Mouse (Mus musculus): Measurements from ENCODE around the gene Kdm2b.

The Kdm2b gene

GRCm38 (mm10) chr5:122972116-122972515, 17.5 kb downstream of the Kdm2b start:
- no peak for DNase-seq

DNA sequence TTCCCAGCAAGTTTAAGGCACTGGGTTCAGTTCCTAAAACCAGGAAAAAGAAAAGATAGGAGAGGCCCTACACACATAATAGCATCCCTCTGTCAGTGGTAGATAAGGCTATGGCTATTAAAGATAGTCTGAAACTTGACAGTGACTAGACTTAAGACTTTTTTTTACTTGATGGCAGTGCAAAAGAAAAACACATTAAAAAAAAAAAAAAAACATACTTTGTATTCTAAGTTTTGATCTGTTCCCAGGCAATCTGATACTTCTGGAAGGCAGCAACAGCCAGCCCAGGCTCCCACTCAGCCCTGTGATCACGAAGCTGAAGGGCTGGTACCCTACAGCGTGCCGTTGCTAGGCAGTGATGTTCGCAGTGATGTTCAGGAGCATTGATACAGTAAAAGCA, 18.2 kb downstream of the Kdm2b start:
- no peak for DNase-seq

DNA sequence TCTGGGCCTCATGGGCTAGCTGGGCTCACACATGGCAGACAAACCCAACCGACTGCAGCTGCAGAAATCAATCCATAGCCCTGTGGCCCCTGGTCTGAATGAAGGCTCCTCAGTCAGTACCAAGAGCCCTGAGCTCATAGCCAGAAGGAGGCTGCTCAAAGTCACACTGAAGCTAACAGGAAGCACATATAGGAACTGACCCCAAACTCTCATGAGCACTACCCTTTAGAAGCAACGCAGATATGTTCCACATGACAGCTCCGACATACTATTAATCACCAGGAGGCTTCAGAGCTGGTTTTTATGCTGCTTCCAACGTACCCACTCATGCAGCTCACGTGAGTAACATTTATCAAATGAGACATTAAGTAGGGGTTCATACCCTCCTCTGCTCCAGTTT, 19.6 kb downstream of the Kdm2b start:
- DNase-seq, result no peak

DNA sequence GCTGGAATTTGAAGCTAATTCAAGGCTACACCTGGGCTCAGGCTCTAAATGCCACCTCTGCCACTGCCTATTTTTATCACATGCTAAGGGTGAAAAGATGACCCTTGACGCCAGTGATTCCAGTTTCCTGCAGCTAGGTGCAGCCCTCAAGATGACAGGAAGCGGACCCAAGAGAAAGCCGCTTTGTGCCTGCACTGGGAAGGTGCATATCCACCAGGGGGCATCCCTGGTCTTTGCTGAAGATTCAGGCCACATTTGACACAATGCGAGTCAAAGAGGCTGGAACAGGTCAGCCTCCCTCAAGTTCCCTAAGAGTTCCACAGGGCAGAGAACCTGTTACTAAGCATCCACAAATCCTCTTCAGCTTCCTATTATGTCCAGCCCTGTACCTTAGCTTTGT, 21.3 kb downstream of the Kdm2b start:
- DNase-seq, result peak; percentile 77 to 84

GRCm38 (mm10) chr5:122965427-122965826, 24.2 kb downstream of the Kdm2b start:
- no peak for DNase-seq

DNA sequence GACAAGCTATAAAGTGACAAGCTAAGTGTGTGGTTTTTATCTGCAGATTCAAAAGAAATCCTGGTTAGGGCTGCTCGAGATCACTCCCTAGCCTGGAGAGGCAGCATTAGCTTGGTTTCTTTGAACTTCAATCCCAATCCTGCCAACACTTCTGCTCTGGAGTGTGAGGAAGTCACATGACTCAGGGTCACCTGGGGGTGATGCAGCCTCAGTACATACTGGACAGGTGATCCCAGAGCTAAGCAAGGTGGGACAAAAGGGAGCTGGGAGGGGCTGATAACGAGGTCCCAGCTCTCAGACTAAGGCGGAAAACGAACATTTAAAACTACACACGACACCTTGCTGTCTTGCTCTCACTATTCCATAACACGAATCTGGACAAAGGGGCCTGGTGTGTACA, 24.8 kb downstream of the Kdm2b start:
- DNase-seq, result peak; percentile 22 to 51

- no peak for DNase-seq
Observed at GRCm38 (mm10) chr5:122961905-122962304, 27.7 kb downstream of the Kdm2b start.

DNA sequence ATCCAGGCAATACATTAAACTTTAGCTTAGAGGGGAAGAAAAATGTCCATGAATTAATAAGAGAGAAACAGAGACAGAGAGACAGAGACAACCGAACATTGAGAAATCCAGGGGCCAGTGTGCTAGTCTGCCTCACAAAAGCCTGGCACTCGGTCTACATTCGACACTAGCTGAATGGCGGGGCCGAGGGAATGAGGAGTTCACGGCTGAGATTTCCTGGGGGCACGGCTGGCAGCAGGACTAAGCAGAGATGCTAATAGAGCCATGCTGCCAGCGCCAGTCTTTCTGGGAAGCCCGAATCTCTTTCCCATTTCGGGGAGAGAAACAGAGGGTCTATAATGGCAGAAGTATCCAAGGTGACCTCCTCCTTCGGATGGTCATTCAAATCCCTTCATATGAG, 30.2 kb downstream of the Kdm2b start:
- DNase-seq, result no peak

DNA sequence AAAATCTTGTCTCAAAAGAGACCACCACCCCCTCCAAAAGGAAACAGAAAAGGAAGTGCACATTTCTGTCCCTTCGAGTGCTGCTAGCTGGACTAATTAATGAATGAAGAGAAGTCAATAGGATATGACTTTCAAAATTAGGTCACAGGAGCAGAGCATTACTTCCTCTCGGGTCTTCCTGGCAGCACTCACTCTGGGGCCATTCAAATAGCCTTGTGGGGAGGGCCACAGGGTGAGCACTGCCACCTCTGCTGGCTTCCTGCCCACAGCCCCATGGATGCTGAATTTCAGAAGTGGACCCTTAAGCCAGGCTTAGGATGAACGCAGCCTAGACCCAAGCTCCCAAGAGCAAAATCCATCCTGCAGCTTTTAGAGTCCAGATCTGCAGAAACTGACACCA, 33.6 kb downstream of the Kdm2b start:
- DNase-seq, result no peak

DNA sequence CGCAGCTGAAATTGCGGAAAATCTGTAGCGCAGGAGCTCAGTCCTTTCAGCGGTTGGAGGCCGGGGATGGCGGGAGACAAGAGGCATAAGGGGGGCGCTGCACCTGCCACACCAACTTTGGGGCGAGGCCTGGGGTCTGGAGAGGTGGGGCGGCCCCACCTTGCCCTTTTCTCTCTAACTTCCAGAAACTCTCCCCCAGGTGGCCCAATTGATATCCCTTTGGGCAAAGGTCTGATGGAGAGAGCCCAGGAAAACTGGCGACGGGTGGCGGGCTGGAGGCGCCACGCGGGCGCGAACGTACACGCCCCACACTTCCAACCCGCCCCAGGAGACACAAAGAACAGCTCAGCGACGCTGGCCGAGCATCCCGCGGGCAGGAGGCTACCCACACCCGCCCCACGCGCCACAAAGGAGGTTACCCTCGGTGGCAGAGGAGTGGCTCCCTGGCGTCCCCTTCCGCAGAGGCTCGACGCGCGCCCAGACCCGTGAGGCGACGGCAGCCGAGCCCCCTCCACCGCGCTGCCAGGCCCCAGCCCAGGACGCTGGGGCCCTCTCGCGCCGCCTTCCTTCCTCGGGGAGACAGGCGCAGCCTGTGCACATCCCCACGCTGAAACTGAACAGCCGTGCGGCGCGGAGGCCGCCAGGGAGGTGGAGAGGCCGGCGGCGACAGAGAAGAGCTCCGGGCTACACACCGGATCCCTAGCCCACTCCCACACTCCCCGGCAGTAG, 37.5 kb downstream of the Kdm2b start:
- no peak for DNase-seq

GRCm38 (mm10) chr5:122951056-122951912, 38.3 kb downstream of the Kdm2b start:
- peak; percentile 81 to 87 for DNase-seq

DNA sequence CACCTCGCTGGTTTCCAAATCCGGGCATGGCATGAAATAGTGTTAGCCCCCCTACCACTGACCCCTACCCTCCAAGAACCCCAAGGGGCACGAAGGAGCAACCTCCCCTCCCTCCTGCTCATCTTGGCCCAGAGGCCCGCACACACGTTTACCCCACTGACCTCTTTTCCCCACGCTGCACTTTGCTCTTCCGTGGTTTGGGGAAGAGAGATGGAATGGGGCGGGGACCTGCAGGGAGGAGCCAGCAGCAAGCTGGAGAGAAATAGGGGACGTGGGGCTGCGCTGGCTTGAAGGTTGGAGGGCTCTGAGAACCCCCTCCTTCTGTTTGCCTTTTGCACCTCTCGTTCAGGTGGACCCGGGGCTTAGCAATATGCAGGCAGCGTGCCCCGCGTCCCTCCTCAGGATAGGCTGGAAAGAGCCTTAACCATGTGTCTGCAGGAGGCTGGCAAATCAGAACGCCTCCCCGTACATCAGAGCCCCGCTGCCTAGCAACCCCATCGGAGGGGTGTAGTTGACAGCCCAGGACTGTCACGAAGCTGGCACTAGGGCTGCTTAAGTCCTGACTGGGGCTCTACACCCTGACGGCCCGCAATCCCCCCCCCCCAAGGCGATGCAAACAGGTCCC, 39.2 kb downstream of the Kdm2b start:
- DNase-seq, result no peak

- no peak for DNase-seq
Observed at GRCm38 (mm10) chr5:122949101-122949500, 40.5 kb downstream of the Kdm2b start.

DNA sequence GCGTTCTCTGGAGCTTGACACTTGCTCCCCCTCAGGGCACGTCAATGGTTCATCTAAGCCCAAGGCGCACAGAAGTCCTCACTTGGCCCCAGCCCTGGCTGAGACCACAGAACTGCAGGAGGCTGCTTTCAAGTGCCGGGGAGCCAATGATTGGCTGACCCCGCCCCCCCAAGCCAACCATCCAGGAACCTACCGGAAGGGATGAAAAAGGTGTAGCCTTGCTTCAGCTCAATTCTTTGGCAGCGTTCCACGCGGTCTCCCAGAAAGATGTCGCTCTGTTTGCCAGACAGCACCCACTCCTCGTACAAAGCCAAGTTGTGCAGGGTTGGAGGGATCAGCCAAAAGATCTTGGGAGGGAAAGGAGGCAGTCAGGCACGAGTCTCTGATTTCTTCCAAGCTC, 42.1 kb downstream of the Kdm2b start:
- DNase-seq, result peak; percentile 80 to 83

GRCm38 (mm10) chr5:122938676-122939075, 50.9 kb downstream of the Kdm2b start:
- no peak for DNase-seq

- DNase-seq, result no peak
Observed at GRCm38 (mm10) chr5:122937958-122938540, 51.6 kb downstream of the Kdm2b start.

DNA sequence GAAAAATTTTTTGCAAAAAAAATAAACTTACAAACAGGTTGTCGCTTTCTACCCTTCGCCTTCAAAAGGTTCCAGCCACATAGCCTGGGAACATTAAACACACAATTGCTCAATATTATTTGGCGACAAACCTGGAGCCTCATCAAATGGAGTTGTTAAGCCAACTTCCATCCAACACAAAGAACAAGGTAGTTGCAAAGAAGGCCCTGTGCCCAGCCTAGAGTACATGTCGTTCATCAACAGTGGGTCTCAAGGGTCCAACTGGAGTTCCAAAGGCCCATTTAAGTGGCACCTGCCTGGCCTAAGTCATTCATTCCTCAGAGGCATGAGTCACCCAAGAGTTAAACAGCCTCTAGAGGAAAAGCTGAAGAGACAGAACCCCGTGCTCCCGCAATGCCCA, 52.6 kb downstream of the Kdm2b start:
- peak; percentile 78 to 87 for DNase-seq

- no peak for DNase-seq
Observed at GRCm38 (mm10) chr5:122935810-122936209, 53.8 kb downstream of the Kdm2b start.

GRCm38 (mm10) chr5:122930991-122931390, 58.6 kb downstream of the Kdm2b start:
- peak; percentile 73 to 85 for DNase-seq

DNA sequence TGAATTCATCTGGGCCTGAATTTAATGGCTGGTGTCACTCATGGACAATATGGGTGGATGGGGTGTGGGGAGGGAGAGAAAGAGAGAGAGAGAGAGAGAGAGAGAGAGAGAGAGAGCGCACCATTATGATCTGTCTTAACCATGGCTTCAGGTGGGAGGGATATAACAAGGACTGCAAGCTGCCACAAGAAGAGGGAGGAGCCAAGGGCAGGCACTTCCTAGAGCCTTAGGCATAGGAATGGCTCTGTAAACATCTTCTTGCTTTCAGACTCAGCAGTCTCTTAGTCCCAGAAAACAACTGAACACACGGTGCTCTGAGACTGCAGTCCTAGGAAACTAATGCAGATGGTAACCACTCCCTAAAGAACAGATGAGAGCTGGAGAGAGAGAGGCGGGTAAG, 61.3 kb downstream of the Kdm2b start:
- DNase-seq, result peak in 1 of 2 experiments; percentile 64

DNA sequence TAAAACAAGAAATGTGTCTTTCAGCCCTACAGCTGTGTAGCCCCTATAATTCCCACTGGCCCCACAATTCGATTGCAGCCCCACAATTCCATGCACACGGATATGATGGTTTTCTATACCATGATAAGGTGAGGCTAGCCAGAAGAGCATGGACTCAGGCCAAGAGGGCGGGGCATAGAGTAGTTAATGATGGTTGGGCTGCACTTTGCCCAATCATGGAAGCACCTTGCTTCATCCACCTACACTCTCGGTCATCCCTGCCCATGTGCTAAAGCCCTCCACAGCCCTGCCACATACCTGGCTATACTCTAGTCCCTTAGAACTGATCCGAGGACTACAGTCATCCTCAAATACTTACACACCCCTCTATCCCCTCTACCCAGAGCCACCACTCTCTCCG, 61.9 kb downstream of the Kdm2b start:
- DNase-seq, result no peak

DNA sequence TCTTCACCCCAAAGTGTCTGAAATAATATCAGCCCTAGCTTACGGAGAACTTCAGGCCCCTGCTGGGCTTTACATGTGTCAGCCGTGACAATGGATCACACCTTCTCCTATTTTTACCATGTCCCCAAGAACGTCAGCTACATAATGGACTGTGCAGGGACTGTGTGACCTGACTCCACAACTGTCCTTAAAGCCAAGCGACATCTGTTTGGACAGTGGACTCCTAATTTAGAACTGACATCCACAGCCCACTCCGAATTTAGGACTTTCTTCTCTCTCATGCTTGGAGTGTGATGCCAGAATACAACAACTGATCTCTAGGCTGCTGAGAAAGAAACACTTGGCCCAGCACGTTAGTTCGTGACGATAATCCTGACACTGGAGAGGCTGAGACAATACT, 62.5 kb downstream of the Kdm2b start:
- no peak for DNase-seq

- DNase-seq, result no peak
Observed at GRCm38 (mm10) chr5:122926341-122926740, 63.3 kb downstream of the Kdm2b start.

Data from lung, adult 18-20 months (tissue).